Mouse (Mus musculus): Measurements from ENCODE around the gene AI481877.

- TF ChIP-seq POLR2A (IDR thresholded peaks at IDR 0.05; ENCODE audit: low read depth, low read length) = no peak
- TF ChIP-seq CTCF (conservative IDR thresholded peaks at IDR 0.05; ENCODE audit: insufficient read depth, insufficient read length, low read depth, low read length) = no peak
These were observed 132.6 kb downstream of the AI481877 start for GRCm38 (mm10) chr4:59006211-59006610.
